Mouse (Mus musculus): ENCODE measurements around the gene Smpd3. TPM values are rescaled to one million over a fixed set of nuclear protein-coding genes. Genes with fewer than 3 reads are reported as not detected.

Gene Smpd3
- 5.1 to 7.3 TPM (median 5.6 TPM) in 4 replicates for total RNA-seq (2023)

DNA sequence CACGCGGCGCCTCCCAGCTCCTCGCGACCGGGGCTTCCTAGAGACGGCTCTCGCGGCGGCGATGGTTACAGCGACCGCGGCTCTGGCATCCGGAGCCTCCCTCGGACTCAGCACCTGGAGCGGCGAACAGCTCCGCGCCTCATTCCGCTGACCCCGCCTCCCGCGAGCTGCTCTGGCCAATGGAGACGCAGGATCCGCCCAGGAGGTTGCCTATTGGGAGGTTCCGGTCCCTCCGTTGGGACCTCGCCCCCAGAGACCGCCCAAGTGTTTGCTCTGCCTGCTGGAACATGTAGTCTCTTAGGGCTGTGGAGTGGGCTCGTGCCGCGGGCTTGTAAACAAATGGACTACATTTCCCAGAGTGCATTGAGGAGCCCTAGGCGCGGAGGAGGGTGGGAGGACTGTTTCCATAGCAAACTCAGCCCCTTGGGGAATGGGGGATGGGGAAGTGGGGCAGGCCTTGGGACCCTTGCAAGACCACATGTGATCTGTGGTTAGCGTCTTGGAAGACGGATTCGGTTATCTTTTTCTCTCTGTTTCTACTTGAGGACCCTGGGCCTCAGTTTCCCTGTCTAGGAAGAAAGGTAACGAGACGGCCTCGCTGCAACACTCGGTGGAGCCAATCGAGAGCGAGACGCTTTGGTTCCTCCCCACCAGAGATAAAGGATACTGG lies at the start of gene Smpd3:
Gene Smpd3 (minus strand): TSS at position 137 of the 670 bp plus-strand sequence.

DNA sequence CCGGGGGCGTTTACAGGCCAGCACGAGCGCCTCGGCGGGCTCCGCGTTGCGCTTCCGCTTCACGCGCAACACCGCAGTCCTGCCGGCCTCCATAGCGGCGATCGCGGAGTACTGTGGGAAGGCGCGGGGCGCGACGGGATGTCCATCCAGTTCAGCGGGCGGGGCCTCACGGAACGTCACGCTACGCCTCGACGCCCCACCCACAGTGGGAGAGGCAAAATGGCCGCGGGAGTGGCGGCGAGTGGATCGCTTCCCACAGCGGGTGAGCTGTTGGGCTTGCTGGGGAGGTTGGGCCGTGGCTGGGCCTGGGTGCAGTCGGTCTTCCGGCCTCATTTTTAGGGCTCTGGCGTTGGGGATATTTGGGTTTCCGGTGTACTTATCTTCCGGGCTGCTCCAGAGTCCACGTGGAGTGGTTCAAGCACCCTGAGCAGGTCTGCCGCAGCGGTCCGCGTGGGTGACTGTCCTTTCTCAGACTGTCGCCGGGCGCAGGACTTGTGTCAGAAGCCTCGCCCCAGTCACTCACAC lies 126.9 kb downstream of the Smpd3 start, which contains the start of the genes Slc7a6os and Prmt7:
Gene Slc7a6os (minus strand): TSS at position 115 of the 525 bp plus-strand sequence.
Gene Prmt7 (plus strand): TSS at position 116 of the 525 bp plus-strand sequence.

Other genes with a start within 250 kb of the Smpd3 start
- gene Esrp2, start 201.0 kb downstream of the Smpd3 start, total RNA-seq (2023), result 1.0 TPM in 1 of 4 replicates, not detected in the others
- 8.1 to 9.7 TPM (median 8.5 TPM) in 4 replicates for gene Pla2g15, start 187.6 kb downstream of the Smpd3 start, total RNA-seq (2023)
- gene Slc7a6, start 169.1 kb downstream of the Smpd3 start, total RNA-seq (2023), result 23.5 to 40.3 TPM (median 33.7 TPM) in 4 replicates
- 64.4 to 73.2 TPM (median 66.7 TPM) in 4 replicates for gene Slc7a6os, start 127.1 kb downstream of the Smpd3 start, total RNA-seq (2023)
- gene Prmt7, start 127.1 kb downstream of the Smpd3 start, total RNA-seq (2023), result 35.2 to 37.2 TPM (median 35.9 TPM) in 4 replicates
- 11.2 to 12.4 TPM (median 11.7 TPM) in 4 replicates for gene Zfp90, start 77.3 kb upstream of the Smpd3 start, total RNA-seq (2023)
- not detected in 4 replicates for gene 6030452D12Rik, start 162.5 kb upstream of the Smpd3 start, total RNA-seq (2023)
- not detected in 4 replicates for gene Cdh3, start 172.9 kb upstream of the Smpd3 start, total RNA-seq (2023)
- gene Gm10073, start 235.5 kb upstream of the Smpd3 start, total RNA-seq (2023), result 304 to 347 TPM (median 321 TPM) in 4 replicates

Data from B cell, adult 62 days (primary cell).